Mouse (Mus musculus): ENCODE measurements at regions not wholly inside any gene's neighbourhood (a gene's known extent, or its start where the extent isn't known, plus 50 kb on each side); places are given as distances from the start of the nearest gene placed in this dataset.

DNA sequence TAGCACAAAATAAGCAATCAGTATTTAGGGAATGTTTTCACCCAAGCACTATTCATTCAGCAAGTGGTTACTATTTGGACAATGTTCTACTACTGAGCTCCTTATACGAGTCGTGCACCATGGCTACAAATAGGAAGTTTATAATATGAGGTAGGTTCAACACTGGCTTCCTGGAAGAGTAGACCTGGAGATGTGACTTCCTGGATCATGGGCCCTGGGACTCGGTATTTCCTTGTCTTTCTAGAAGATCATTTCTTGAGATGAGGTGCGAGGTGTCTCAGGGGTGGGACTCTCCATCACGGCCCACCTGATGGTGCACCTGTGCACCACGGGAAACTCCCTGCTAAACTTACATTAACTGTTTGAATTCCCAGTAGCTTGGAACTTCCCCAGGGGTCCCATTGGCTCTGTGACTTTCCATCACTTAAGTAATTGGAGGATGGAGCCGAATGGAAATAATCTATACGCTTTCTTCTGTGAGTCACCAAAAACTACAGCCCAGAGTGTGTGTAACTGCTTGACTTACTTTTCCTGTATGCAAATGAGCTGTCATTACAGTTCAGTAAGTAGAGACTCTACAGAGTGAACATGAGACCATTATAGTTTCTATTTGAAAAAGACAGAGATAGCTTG lies 1246.3 kb upstream of the A1bg start:
- DNase-seq, result no peak

DNA sequence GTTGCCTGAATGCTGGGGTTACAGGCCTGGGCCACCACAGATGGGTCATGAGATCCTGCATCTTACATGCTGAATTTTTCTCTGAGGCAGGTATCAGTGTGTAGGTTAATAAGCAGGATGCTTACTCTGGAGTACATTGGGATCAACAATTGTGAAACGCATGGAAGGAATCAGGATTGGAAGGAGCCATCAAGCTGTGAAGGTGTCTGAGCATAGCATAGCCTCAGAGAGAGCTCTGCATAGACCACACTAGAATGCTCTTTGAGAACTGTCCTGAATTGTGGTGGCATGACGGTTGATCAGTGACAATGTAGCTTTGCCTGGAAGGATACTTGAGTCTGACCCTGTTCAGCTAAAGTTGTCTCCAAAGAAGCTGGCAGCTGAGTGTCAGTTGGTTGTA lies 1245.7 kb upstream of the A1bg start:
- DNase-seq, result no peak

GRCm38 (mm10) chr15:62166786-62167185 lies 1244.0 kb upstream of the A1bg start:
- DNase-seq, result no peak

DNA sequence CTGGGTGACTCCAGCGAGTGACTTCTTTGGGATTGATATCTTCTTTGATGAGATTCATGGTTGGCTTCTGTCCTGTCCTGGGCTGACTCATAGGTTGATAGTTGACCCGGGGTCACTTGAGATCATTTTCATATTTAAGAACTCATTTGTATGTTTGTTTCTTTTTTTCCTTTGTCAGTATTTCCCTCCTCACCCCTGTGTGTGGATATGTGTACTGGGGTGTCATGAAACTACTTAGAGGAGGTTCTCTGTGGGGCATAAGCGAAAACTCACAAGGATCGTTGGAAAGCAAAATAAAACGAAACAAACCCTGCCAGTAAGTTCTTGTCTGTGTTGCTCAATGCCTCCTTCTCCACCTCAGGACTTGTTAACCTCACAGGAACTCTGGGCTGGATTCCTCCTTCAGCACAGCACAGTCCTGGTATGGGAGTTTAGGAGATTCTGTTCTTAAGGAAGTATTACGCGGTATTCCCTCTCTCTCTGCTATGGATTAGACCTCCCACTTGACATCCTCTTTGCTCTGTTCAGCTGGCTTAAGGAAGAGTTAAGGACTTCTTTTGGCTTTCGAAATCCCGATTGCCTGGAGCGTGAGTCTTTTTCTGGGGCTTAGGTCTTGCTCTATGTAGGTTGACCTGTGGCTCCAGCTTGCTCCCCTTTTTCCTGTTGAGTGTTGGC lies 1243.2 kb upstream of the A1bg start:
- DNase-seq, result no peak

DNA sequence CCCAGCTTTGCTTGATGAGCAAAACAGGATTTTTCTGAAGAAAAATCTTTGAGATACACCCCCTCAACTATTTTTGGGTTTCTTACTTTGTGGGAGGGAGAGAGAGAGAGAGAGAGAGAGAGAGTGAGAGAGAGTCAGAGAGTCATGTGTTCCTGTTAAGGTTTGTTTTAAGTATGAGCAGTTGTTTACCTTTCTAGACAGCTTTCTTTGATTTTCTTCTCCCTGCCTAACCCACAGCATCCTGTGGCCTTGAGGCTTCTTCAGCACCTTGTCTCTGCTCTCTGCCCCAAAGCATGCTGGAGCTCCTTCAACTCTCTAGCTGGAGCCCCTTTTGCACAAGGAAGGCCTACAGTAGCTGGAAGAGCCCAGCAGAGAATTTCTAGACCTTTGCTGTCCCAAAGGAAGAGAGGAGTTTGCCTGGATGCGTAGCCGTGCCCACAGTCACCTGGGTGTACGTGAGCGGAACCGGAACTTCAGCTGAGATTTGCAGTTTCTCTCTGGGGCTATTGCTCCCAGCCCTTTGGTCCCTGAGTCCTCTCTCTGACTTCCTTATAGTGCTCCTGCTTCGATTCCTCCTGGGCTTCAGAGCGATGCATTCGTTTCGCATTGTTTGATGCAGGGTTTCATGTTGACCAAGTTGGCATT lies 1242.1 kb upstream of the A1bg start:
- DNase-seq, result no peak

DNA sequence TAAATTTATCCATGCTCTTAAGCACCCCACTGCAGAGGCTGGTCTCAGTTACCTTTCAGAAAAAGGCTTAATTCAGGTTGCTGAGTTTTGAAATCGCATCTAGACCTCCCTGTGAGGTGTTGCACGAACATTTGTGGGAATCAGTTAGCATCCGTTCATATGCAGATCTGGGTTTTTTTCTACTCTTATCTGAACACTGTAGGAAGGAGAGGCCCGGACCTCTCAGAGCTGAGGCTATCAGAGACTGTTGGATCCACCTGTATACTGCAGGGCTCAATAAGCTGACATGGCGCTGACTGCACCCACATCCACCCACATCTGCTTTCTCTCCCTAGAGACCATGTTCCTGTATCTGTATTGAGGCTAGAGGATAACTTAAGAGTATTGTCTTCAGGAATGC lies 1240.4 kb upstream of the A1bg start:
- no peak for DNase-seq

DNA sequence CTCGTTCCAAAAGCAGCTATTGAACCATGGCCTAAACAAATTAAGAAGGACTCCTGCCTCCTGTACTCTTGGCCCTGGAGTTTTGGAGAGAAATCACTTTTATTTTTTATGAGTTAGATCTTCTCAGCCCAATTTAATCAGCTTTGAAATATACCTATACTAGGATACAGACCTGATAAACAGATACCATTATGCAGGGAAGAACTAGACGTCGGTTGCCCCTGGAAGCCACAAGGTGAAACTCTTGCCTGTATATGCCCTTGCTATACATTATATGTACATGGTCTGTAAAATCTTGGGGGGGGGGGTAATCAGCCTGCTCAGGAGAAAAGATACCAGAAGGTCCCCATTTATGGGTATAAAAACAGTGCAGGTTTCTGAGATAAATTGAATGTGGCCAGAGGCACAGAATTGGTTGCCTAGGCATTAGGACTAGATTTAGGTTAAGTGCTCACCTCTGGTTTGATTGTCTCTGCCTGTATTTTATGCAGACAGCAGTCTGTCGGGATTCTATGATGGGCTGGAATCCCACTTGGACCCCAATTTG lies 1239.9 kb upstream of the A1bg start:
- no peak for DNase-seq

DNA sequence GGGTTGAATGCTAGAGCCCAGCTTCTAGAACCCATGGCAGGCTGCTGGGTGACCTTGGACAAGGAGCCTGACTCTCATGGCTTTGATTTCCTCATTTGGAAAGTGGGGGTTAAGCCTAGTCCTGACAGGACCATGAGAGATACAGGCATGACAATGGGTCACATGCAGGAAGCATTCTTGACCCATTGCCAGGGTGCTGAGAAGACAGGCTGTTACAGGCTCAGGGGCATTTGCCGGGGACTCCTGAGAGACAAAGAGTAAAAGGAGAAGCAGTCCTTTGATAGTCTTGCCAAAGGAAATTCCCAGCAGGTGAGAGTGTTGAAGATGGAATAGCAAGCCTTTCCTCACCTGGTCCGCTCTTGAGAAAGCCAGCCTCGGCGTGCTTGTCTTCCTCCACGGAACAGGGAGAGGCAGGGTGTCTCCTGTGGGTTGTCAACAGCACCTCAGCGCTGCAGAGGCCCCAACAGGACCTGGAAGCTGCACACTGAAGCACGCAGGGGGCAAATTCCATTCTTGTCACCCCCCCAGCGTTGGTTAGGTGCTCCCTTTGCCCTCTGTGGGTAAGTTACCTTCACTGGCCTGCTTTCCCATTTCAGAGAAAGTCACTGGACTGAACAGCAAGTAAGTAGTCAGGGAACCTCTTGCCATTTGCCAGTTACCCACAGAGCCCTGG lies 1239.3 kb upstream of the A1bg start:
- DNase-seq, result peak; percentile 95

- no peak for DNase-seq
Observed at GRCm38 (mm10) chr15:62161061-62161460, 1238.2 kb upstream of the A1bg start.

DNA sequence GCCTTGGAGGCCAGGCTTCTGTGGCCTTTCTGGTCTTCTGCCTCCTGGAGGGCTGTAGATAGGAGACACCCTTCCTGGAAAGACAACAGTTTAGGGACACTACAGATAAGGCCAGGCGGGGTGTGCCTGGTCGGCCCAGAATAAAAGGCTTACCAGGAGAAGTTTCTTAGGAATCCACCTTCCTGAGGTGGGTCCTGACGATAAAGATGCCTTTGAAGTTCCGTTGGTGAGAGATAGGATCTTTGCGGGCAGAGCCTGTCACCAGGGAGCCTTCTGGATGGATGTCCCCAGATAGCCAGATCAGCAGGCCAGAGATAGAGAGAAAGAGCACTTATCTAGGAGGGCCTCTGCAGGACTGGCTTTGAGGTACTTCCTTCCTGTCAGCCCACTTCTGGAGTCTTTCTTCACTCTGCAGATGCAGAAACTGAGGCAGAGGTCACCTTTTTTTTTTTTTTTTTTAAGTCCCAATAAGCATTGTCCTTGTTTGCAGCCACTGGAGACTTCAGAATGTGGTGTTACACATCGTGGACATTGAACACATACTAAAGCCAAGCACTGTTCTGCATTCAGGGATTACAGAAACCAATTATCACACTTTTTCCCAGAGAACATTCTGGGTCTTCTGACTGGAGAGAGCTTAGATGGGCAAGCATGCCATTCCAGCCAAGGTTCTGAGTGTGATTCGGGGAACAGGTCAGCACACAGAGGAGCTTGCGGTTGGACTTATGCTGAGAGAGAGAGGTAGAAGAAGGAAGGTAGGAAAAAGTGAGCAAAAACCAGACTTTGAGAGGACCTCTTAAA lies 1236.3 kb upstream of the A1bg start:
- no peak for DNase-seq

DNA sequence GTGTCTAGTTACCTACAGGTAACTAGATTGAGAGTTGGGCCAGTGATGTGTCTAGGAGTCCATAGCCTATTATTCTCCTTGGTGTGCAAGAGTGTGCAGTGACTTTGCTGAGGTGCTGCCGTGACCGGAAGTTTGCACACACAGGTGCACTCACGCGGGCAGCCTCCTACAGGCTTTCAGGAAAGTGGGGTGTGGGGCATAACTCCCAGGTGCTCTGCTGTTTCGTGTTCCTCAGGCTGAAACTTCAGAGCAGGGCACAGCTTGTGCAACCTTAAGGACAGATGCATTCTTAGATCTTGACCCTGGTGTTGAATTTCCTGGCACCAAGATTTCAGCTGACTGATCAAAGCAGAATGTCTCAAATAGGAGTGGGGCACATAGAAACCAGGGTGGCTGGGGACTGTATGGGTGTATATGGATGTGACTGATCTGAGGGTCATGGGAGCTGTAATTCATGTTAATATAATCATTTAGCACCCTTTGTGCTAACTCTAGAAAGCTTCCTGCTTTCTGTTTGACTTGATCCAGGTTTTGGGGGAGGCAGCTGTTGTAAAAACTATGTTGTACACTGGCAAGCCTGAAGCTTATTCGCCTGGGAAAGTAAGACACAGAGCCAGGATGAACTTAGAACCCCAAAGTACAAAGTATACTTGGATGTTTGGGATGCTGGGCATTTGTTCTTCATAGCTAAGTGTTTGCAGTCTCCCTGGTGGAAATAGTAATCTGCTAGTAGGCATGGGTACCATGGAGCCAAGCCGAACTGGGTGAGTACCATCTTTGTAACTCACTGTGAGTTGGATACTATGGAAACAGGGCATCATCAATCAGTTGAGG lies 1234.6 kb upstream of the A1bg start:
- DNase-seq, result no peak

- no peak for DNase-seq
Observed at GRCm38 (mm10) chr15:62153222-62153621, 1230.4 kb upstream of the A1bg start.

DNA sequence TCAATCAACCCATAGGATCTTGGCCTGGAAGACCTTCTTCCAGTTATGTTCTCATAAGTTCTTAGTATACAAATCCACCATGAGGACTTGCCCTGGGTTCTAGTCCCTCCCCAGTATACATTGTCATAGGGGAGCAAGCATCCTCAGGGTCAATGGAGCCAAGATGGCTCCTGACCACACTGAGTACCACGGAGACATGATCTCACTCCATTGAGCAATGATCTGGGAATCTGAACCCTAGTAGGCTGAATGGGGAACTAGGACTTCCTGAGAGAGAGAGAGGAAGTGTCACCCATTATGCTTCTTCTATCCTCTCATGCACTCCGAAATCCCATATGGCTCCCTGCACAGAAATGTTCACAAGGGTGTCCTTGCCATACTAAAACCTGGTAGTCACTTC lies 1229.3 kb upstream of the A1bg start:
- no peak for DNase-seq

- DNase-seq, result no peak
Observed at GRCm38 (mm10) chr15:62151690-62152089, 1228.9 kb upstream of the A1bg start.

DNA sequence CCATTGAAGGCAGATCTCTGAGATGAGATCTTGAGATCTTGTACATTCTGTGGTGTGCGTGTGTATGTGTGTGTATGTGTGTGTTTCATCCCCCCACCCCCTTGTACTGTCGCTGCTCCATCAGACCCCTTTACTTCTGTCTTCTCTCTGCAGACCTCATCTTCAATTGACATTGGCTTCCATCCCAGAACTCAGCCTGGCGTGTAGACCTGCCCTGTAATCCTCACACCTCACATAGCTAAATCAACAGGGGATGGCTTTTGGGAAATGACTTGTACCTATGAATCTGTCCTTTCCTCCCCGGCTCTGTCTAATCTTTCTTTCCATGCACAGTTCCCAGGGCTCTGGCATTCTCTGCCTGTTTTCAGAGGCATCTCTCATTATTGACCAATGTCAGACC lies 1227.5 kb upstream of the A1bg start:
- no peak for DNase-seq

- no peak for DNase-seq
Observed at GRCm38 (mm10) chr15:62148680-62149237, 1225.9 kb upstream of the A1bg start.

GRCm38 (mm10) chr15:62147343-62147953 lies 1224.6 kb upstream of the A1bg start:
- no peak for DNase-seq

DNA sequence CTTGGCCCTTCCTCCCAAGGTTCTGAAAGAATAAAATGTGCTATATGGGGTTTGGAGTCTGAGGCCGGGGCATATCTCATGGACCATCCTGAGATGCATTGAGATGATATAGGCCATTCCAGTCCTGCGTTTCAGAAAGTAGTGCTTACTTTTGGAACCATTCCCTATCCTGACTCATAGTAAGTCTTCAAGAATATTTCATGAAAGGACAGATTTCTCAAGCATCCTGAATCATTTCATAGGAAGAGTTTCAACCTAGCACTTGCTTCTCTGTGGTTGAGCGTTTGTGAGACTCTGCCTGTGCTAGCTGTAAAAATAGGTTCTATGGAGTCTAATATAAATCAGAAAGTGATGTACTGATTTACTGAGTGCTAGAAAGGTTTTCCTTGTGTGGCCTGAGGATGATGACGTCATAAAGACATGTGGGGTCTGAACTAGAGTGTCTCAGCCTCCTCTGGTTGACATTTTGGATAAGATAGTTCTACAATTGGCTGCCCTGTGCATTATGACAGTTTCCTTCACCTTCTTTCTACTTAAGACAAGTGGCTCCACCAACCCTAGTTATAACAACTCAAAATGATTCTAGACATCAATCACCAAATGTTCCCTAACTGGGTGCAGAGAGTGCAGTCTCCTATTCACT lies 1223.0 kb upstream of the A1bg start:
- no peak for DNase-seq

- DNase-seq, result no peak
Observed at GRCm38 (mm10) chr15:62144776-62145564, 1222.2 kb upstream of the A1bg start.

DNA sequence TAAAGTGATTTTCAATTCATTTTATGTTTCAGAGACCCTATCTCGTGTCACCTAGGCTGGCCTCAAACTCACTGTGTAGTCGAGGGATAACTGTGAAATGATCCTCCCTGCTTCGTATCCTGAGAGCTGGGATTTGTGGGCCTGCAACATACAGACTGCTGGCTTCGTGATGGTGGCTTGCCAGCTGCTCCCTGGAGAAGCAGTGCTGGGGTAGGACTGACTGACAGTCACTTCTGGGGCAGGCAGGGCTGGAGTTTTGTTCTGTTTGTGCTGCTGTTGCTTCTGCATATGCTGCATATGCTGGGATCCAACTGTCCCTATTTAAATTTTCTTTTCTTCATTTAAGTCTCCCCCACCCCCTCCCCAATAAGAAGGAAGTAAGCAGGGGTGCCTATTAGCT lies 1217.0 kb upstream of the A1bg start:
- no peak for DNase-seq
